Mouse (Mus musculus) spleen, postnatal 14 days (tissue): ENCODE measurements around the gene Ugt1a6b.

Source experiments
- DNase-seq, 2 experiments: peaks; one replicate each; pipeline ENCODE4 v3.0.0; 2021 to 2022; ENCODE audit warnings: low spot score in 2 of 2

Ugt1a6b gene

DNA sequence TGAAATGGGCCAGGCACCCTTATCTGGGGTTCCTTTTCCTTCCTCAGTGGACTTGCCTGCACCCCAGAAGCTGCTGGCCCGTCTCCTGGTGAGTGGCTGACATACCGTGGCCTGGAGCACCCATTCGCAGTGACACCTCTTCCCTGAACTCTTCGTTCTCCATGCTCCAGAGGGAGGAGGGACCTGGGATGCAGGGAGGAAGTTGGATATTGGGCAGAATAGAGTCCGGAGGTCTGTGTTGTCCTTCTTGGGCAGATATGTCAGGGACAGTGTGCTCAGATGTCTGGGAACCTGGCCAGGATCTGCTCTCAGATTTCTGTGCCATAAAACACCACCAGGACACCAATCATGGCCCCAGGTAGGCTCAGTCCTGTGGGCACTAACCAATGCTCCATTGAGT is 137.0 kb downstream of the Ugt1a6b start:
- DNase-seq, result peak in 1 of 2 experiments; percentile 21

DNA sequence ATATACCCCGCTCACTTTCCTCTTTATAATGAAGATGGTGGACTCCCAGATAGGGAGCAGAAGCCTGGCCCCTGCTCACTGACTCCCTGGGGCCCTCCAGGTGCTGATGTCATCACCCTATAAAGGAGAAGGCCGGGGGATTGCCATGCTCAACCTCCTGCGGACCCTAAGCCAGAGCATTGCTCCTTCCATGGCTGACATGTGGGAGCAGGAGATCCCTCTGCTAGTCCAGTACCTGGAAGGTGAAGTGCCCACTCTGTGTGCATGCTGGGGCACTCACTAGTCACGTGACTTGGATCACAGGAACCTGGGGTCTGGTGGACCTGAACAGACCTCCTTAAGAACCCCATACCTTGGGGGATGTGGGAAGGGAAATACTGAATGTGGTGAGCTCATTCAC is 137.5 kb downstream of the Ugt1a6b start:
- peak in 1 of 2 experiments; percentile 27 for DNase-seq

DNA sequence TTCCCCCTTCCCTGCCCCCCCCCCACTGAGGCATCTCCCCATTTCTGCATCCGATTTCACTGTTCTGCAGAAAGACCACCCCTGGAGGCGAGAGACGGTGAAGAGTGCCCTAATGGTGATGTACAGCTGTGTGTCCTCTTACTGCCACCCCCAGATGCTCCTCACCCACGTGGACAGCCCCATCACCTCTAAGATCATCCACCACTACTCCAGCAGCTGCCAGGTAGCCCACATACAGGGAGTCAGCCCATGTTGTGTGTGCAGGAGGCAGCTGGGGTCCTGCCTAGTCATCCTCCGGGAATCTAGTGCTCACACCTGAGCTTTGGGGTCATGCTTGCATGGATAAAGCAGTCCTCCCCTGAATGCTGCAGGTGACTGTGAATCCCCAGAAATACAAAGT is 140.8 kb downstream of the Ugt1a6b start:
- peak in 1 of 2 experiments; percentile 25 for DNase-seq

DNA sequence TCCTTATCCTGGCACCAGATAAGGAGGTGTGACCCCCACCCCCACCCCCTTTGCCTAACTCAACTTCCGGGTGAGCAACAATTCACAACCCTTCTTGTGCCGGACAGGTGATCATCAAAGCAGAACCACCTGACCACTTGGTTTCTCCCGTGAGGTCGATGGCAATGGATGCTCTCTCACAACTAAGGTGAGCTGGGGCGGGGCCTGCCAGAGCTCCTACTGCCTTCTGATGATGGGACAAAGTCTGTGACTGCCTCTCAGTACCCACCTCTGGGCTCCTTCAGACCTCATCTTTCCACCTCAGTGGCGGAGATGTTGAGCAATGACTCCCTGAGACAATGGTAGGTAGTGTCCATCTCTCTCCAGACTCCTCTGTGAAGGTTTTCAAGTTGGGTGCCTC is 142.8 kb downstream of the Ugt1a6b start:
- peak in 1 of 2 experiments; percentile 32 for DNase-seq

DNA sequence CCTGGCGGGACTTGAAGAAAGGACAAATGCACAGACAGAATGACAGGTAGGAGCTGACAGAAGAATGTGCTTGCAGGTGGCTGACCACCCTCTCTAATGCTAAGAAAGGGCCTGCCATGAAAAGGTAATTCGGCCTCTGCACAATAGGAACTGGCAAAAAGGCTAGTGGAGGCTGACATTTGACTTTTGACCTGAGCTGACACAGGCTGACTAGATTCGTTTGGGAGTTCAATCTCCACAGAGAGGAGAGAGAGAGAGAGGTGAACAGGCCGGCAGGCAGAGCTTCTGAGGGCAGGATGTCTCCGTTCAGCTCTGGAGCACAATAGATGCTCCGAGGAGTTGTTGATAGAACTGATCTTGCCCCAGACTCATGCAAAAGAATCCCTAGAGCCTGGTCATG is 143.3 kb downstream of the Ugt1a6b start:
- DNase-seq, result no peak

DNA sequence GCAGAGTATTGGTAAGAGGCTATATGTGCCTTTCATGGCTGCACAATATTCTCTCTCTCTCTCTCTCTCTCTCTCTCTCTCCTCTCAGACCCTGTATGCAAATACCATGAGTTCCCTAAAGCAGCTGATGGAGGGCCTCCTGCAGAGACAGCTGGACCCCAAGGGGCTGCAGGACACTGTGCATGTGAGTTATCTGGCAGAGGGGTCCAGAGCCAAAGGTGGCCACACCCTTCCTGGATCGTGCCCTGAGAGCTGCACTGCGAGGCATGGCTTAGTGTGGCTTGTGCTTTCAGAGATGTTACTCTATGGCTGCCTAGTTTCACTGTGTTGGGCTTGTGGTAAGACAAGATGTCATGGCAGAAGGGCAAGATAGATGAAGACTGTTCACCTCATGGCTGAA is 144.6 kb downstream of the Ugt1a6b start:
- DNase-seq, result peak in 1 of 2 experiments; percentile 26

DNA sequence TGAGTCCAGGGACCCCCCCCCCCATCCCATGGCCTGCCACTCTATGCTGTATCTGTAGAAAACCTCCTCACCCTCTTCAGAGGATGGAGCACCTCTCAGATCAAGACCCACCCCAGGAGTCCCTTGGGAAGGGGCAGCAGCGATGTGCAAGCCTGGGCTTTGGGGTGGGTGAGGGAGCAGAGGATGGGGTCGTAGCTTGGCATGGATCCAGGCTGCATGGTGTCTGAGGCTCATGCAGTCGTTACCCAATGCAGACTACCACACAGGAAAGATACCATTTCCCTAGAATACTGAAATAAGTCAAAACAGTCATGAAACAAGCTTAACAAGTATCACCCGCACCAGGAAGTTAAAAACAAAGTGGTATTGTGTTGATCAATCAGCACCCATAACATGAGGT is 145.6 kb downstream of the Ugt1a6b start:
- no peak for DNase-seq

DNA sequence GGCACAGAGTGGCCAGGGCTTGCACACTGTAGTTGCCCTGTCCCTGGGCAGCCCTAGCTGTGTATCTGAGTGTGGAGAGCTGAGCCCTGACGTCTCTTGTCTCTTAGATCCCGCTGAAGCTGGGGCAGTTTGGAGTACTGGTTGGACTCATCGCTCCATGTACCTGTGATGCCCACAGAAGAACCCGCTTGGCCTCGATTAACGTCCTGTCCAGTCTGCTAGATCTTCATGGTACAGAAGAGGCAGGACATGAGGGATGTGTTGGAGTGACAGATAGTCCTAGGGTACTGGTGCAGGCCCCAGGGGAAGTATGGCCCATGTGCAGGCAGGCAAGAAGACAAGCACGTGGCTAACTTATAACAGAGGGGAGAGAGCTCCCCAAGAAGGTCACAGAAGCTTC is 146.5 kb downstream of the Ugt1a6b start:
- no peak for DNase-seq

DNA sequence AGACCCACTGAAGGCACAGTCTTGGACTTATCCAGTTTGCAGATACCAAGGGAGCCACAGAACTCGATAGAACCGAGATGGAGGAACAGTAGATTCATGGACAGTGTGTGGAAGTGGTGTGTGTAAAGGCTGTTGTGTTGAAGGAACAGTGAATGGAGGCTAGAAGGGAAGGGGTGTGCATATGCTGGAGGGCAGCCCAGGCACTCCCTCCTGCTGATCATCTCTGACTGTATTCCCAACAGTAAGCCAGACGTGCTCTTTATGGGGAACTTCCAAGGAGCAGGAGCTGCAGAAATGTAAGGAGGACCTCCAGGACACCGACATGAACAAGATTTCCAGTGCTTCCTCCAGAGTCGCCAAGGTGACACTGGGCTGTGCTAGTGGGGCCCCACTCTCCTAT is 147.0 kb downstream of the Ugt1a6b start:
- DNase-seq, result no peak

DNA sequence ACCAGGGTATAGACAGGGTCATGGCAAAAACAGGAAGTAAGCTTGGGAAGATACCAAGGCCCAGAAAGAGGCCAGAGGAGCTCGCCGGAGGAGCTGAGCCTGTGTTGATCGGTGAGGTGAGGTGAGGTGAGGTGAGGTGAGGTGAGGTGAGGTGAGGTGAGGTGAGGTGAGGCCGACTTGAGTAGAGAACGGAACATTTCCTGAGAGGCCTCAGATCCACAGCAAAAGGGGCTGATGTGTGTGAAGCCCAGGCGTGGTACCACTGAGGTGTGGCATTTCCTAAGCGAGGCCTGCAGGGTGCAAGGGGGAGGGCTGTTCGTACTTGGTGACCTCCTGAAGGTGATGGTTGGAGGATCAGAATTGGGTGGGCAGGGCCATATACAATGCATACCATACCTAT is 150.1 kb downstream of the Ugt1a6b start:
- DNase-seq, result no peak

DNA sequence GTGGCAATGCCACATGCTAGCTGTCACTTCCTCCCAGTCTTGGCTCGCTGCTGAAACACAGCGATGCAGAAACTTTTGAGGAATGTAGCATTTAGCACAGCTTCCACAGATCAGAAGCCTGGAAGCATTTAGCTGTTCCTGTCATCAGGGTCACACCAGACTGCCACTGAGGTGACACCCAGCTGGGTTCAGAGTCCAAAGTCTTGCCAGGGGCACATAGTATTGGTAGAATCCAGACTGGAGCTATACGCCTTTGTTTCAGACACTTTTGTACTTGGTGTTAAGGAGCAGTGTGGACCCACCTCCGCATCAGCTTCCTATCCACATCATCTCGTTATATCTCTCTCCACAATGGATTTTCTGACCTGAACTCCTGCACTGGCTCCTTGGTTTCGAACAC is 150.5 kb downstream of the Ugt1a6b start:
- DNase-seq, result no peak

DNA sequence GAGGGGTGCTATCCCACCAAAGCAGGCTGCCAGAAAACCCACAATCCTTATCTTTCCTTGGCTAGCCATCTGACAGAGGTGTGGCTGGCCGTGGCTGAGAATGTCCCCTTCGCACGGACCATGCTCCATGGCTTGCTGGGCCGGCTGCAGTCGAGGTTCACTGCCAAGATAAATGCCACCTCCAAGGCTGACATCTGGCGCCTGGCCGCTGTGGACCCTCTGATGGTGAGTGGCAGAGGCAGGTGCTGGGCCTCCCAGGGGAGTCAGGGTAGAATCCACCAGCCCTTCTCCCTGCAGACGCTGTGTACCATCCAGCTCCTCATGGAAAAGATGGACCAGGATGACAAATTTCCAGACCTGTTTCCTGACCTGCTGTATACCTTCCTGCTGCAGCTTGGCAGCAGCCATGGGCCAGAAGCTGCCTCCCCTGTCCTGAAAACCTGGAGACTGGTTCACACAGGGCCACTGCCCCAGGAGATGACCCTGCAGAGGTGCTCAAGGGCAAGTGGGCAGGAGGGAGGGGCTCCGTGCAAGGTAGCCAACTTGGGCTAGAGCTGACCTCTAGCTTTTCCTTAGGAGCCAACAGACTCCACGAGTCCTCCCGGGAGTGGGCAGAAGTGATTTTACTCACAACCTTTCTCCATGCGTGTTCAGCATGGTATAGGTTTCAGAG is 151.9 kb downstream of the Ugt1a6b start:
- no peak for DNase-seq

DNA sequence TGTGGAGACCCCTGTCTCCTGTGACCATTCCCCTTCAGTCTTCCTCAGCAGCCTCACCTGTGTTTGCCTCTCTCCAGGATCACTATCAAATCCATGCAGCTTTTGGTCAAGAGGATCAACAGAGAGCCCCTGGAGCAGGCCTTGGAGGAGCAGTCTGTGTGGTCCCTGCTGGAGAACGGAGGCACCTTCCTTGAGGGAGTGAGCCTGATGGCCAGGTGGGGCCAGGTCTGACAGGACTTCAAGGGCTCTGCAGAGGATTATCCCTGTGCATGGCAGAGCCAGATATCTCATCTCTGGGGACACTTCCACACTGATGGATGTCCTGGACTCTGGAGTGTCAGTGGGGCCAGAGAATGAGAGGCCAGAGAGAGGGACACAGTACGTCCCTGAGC is 152.4 kb downstream of the Ugt1a6b start:
- no peak for DNase-seq

DNA sequence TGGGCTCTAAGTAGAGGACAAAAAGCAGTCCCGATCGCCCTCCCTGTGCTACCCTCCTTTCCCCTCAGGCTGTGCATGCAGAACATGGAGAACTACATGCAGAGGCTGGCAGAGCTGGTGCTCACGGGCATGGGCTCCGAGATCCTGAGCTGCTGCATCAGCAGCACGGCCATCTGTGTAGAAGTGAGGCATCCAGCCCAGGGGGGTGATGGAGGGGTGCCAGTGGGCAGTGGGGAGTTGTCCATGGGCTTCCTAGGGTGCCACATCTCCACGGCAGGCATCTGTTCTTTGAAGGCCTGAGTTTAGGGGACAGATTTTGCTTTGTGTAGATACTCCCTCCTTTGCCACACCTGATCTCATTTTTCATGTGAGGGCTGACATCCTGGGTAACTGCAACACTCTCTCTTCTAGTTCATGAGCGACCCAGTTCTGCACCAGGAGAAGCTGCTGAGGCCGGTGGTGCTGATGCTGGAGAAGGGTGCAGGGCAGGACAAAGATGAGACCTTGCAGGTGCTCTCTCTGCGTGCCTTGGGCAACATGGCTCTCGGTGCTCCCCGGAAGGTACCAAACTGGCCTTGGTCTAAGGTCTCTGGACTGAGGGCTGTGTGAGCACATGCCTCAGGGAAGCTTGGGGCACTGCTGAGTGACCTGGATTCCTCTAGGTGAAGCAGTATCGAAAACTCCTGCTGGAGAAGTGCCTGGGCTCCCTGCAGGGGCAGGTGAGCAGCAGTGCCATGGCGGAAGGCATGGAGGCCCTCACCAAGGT is 153.1 kb downstream of the Ugt1a6b start:
- DNase-seq, result no peak

DNA sequence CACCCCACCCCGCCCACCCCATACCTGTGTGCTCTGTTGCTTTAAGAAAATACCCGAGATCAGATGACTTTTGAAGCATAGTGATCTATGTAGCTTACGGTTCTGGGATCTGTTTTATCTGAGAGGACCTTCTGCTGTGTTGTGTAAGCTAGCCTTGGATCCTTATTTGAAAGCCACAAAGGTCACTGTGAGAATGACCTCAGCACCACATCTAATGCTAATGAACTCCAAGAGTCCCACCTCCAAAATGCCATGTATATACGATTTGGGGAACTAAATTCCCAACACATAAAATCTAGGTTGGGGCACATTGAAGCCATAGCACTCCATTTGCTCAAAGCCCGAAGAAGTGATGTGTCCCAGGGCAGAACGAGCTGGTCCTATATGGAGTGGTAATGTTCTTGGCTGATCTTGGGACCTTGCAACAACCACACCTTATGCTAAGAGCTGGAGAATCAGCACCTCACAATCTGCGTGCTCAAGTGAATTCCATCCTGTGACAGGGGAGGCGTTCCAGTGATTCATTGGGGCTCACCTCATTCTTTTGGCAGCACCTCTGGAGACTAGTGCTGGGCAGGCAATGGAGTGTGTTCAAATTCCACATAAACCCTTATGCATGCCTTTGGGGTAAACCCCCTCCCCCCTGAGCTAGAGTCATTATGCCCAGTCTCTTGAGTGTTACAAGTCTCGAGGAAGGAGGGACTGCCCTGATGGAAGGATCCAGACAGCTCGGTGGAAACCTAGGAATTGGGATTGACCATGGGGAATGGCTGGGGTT is 154.0 kb downstream of the Ugt1a6b start:
- no peak for DNase-seq

DNA sequence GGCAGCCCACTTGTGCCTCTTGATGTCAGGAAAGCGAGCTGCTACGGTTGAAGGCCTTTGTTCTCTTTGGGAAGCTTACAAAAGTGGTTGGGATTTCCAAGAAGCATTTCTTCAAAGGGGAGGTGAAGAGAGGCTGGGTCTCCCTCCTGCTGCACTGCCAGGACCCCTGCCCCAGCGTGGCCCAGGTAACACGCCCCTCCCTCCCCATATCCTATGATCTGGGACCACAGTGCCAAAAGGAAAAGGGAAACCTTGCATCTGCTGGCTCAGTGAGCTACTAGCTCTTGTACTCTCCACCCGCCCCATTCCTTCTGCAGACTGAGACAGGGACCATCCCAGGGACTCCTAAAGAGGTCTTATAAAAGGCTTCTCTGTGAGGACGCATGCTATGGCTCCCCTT is 154.6 kb downstream of the Ugt1a6b start:
- no peak for DNase-seq

DNA sequence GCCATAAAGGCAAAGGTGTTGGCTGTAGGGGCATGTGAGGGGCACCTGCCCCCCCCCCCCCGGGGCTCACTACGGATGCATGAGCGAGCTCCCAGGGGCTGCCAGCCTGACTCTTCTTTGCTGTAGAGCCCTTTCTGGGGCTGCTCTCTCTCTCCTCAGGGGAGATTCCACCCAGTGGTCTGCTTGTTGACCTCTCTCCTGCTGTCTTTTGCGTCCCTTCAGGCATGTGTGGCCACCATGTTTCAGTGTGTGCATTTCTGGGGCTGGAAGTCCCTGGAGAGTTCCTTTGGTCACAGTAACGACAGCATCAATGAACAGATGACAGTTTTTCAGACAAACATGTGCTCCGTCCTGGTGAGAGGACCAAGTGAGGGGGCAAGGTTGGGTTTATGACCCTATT is 155.3 kb downstream of the Ugt1a6b start:
- no peak for DNase-seq

DNA sequence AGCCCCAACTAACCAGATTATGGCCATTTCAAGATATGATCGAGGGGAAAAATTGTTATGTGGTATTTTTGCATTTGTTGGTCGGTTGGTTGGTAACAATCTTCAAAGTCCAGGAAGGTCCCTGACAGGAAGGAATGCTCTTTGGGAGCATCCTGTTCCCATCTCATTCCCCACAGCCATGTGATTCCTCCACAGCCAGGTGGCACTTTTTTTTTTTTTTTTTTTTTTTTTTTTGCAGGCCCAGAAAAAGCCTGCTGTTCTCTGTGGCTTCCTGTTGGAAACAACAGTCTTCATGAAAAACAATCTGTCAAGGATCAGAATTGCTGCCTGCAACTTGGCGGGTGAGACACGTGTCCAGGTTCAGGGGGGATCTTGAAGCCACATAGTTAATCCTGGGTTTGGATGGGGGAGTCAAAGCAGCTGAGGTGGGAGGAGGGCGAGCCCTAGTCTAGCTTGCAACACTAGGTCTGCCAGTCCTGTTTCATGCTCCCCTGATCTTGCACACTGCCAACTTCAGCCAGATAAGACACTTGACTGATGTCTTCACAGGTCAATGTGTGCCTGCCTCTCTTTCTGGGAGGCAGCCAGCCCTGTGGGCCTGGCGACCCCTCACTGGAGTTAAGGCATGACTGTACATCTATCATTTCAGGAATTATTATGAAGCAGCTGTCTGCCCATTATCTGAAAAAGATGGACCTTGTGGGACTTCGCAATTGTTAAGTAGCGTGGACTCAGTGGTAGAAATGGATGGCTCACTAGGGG is 156.0 kb downstream of the Ugt1a6b start:
- no peak for DNase-seq

DNA sequence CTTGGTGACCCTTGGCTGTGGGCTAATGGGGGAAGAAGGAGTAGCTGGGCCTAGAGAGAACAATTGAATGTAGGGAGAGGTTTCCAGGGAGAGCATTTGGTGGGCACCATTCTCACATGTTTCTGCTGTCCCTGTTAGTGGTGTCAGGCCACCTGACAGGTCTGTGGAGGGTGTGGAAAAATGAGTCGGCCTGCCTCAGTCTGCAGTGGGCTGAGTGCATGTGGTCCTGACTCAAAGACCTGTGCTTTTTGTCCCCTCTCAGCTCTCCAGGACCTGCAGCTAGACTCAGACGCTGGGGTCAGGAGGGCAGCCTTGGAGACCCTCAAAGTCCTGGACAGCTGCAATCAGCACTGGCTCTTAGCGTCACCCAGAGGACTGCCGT is 156.6 kb downstream of the Ugt1a6b start:
- DNase-seq, result no peak

DNA sequence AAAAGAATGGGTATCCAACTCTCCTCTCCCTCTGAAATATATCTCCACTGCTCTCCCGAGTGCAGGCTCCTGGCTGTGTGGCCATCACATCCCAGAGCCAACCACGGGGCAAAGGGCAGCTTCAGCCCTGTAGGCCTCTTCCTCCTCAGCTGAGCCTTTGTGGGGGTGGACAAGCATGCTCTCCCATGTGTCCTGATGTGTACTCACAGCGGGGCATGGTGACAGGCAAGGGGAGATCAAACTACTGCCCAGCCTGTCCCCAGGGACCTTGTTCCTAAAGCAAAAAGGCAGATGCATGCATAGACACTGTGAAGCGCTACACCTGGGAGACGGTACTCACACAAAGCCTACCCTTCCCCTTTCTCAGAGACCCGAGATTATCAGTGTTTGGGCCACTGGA is 157.1 kb downstream of the Ugt1a6b start:
- no peak for DNase-seq

DNA sequence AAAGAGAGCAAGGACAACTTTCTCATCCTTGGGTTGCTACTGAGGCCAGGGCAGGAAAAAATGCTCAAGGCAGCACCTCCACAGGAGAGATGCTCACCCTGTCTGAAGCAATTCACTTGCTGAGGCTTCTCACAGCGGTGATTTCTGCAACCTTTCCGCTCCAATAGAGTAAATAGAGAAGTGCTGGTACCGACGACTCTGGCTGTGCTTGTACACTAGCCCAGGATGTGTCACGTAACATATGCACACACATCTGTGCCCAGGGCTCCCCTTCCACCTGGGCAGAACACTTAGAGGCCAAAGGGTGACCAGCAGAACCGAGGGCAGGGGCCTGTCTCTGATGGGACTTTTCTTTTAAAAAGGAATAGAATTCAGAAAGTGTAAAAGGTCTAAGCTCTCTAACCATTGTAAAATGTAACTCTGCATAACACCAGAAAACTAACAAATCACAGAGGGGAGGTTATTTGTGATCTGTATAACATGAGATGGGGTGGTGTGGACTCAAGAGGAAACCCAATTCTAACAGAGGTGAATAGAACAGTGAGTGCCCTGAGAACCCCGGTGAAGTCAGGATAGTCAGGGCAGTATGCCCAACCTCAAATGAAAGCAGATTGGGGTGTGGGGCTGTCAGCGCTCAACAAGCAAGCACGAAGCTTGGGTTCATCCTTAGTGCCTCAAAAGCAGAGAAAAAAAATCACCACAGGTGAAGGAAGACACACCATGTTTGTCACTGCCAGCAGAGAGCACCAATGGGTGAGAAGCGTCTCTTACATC is 157.7 kb downstream of the Ugt1a6b start:
- DNase-seq, result peak in 1 of 2 experiments; percentile 14
